Mouse (Mus musculus) neutrophil, adult 5-6 weeks (primary cell): ENCODE results near the gene Gm21425. TPM values are rescaled to one million over a fixed set of nuclear protein-coding genes. Genes with fewer than 3 reads are reported as not detected.
"Not testable (repeated sequence)": the region's sequence is repeated elsewhere in the genome, so short reads cannot be mapped to it uniquely, and the experiment has no call there.

Source experiments
- ATAC-seq: fragments of 151-379, 151-347 bp; 2 replicates; pipeline ENCODE4 v1.8.0; 2017; ENCODE audit warnings: mild to moderate bottlenecking, moderate TSS enrichment; ENCODE audit not compliant: insufficient number of reproducible peaks, poor library complexity, low FRiP score, severe bottlenecking; ENCODE audit errors: extremely low read depth
- total RNA-seq: library from RNA; stranded (forward); fragments of 200-1000 nt; gene quantifications from 2 replicates; pipeline ENCODE4 v1.2.3, GENCODE M21; 2017

Gm21425 gene
- total RNA-seq, result not detected in 2 replicates

DNA sequence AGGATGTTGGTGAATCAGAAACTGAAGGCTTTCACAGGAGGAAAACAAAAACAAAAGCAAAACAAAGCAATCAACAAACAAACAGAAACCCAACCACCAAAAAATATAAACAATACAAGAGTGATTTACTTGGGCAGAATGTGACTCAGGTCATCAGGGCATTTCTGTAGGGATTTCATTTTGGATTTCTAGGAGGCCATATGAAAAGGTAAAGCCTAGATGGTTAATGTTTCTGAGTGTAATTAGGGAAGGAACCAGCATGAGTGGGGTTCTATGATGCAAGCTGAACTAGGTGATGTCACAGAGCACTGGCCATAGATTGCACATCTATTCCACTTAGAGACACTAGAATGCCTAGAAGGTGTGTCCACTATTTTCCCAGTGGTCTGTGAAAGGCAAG lies at the start of gene Gm21425:
Gene Gm21425, plus strand, starts transcription at position 301 of the 400 bp plus-strand sequence.
- not testable (repeated sequence) for ATAC-seq

DNA sequence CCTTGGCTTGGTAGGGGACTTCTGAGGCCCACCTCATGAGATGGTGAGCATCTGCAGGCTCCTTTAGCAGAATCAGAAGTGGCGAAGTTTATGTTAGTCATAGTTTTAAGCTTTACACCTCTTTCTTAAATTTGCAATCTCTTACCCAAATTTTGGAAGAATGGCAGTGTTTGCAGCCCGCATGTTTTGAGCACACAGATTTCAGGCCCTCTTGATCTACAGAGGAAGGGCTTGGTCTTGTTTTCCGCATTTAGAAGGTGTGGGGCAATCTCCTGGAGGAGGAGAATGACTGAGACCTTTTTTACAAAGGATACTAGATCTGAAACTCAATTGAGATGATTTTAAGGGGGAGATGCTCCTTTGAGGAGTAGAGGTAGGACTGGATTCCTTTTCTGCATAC lies 28.4 kb upstream of the Gm21425 start, which contains the start of gene Gm21891:
Gene Gm21891, minus strand, starts transcription at position 101 of the 400 bp plus-strand sequence.
- ATAC-seq, result not testable (repeated sequence)

Other genes starting within 250 kb of the Gm21425 start
- not detected in 2 replicates for gene Gm20807, start 119.1 kb upstream of the Gm21425 start, total RNA-seq
- gene Gm21891, start 28.5 kb upstream of the Gm21425 start, total RNA-seq, result not detected in 2 replicates
- not detected in 2 replicates for gene Gm21828, start 62.0 kb downstream of the Gm21425 start, total RNA-seq
- not detected in 2 replicates for gene Gm21440, start 90.4 kb downstream of the Gm21425 start, total RNA-seq
- gene Gm21454, start 90.5 kb downstream of the Gm21425 start, total RNA-seq, result not detected in 2 replicates
- not detected in 2 replicates for gene Gm21725, start 187.1 kb downstream of the Gm21425 start, total RNA-seq